Mouse (Mus musculus) frontal cortex, adult 2 months (tissue): ENCODE measurements around the gene Rps15. TPM values are rescaled to one million over a fixed set of nuclear protein-coding genes. Genes with fewer than 3 reads are reported as not detected.

Source experiments
- DNase-seq, 2 experiments: peaks; one replicate each; pipeline ENCODE4 v3.0.0; 2022; ENCODE audit warnings: low spot score in 1 of 2; ENCODE audit errors: extremely low spot score in 1 of 2
- polyA plus RNA-seq: library from polyadenylated mRNA; depleted of rRNA; stranded (reverse); fragments of >200 nt; gene quantifications from 2 replicates; pipeline ENCODE4 v1.2.3, GENCODE M21; 2012; rRNA removed

Rps15 gene
- polyA plus RNA-seq, 1 experiment, result 2,217 TPM

- no peak for DNase-seq
Measured at GRCm38 (mm10) chr10:80336263-80336662, 44.0 kb downstream of the Rps15 start.

- peak in 1 of 2 experiments; percentile 93 for DNase-seq
Measured at GRCm38 (mm10) chr10:80339941-80340750, 47.9 kb downstream of the Rps15 start.

GRCm38 (mm10) chr10:80341026-80341425 lies 48.8 kb downstream of the Rps15 start:
- no peak for DNase-seq

GRCm38 (mm10) chr10:80341491-80342304 lies 49.4 kb downstream of the Rps15 start:
- DNase-seq, result no peak

GRCm38 (mm10) chr10:80342305-80342748 lies 50.1 kb downstream of the Rps15 start:
- DNase-seq, result no peak

- peak in 1 of 2 experiments; percentile 66 for DNase-seq
Measured at GRCm38 (mm10) chr10:80342749-80343424, 50.6 kb downstream of the Rps15 start.

GRCm38 (mm10) chr10:80343425-80343895 lies 51.2 kb downstream of the Rps15 start:
- DNase-seq, result no peak

Other genes with a start within 250 kb of the Rps15 start
- gene Gpx4, start 245.3 kb upstream of the Rps15 start, polyA plus RNA-seq, result 867 and 914 TPM in 2 replicates
- gene Sbno2, start 186.9 kb upstream of the Rps15 start, polyA plus RNA-seq, result 26.6 TPM in 2 replicates
- 93.8 and 96.3 TPM in 2 replicates for gene Stk11, start 176.7 kb upstream of the Rps15 start, polyA plus RNA-seq
- gene Atp5d, start 153.8 kb upstream of the Rps15 start, polyA plus RNA-seq, result 606 and 673 TPM in 2 replicates
- 252 and 288 TPM in 2 replicates for gene Cbarp, start 151.6 kb upstream of the Rps15 start, polyA plus RNA-seq
- 36.5 and 43.7 TPM in 2 replicates for gene Midn, start 144.2 kb upstream of the Rps15 start, polyA plus RNA-seq
- gene Cirbp, start 126.5 kb upstream of the Rps15 start, polyA plus RNA-seq, result 212 and 226 TPM in 2 replicates
- 14.3 and 15.8 TPM in 2 replicates for gene 1600002K03Rik, start 119.5 kb upstream of the Rps15 start, polyA plus RNA-seq
- 8.2 and 10.2 TPM in 2 replicates for gene Efna2, start 113.0 kb upstream of the Rps15 start, polyA plus RNA-seq
- gene Mum1, start 66.0 kb upstream of the Rps15 start, polyA plus RNA-seq, result 32.4 and 37.9 TPM in 2 replicates
- gene Ndufs7, start 43.3 kb upstream of the Rps15 start, polyA plus RNA-seq, result 380 and 448 TPM in 2 replicates
- 29.1 and 31.9 TPM in 2 replicates for gene Gamt, start 31.4 kb upstream of the Rps15 start, polyA plus RNA-seq
- 76.6 and 86.3 TPM in 2 replicates for gene Dazap1, start 31.0 kb upstream of the Rps15 start, polyA plus RNA-seq
- gene Apc2, start 3.5 kb downstream of the Rps15 start, polyA plus RNA-seq, result 46.2 and 52.2 TPM in 2 replicates
- 41.6 and 44.3 TPM in 2 replicates for gene 2310011J03Rik, start 28.1 kb downstream of the Rps15 start, polyA plus RNA-seq
- 9.4 TPM in 2 replicates for gene Pcsk4, start 37.0 kb downstream of the Rps15 start, polyA plus RNA-seq
- 4.9 and 6.0 TPM in 2 replicates for gene Reep6, start 37.5 kb downstream of the Rps15 start, polyA plus RNA-seq
- 5.6 and 7.3 TPM in 2 replicates for gene Adamtsl5, start 56.0 kb downstream of the Rps15 start, polyA plus RNA-seq
- gene Plk5, start 64.0 kb downstream of the Rps15 start, polyA plus RNA-seq, result 24.9 and 33.3 TPM in 2 replicates
- 17.2 and 17.7 TPM in 2 replicates for gene Mex3d, start 95.2 kb downstream of the Rps15 start, polyA plus RNA-seq
- 200 and 215 TPM in 2 replicates for gene Mbd3, start 107.1 kb downstream of the Rps15 start, polyA plus RNA-seq
- 1,306 and 1,773 TPM in 2 replicates for gene Uqcr11, start 114.4 kb downstream of the Rps15 start, polyA plus RNA-seq
- gene Tcf3, start 141.2 kb downstream of the Rps15 start, polyA plus RNA-seq, result 33.5 and 34.2 TPM in 2 replicates
- gene Onecut3, start 202.4 kb downstream of the Rps15 start, polyA plus RNA-seq, result 0.02 and 0.04 TPM in 2 replicates
- gene Atp8b3, start 246.7 kb downstream of the Rps15 start, polyA plus RNA-seq, result 0.22 and 0.25 TPM in 2 replicates